Mouse (Mus musculus) ES-Bruce4 (cell line): Measurements from ENCODE around the gene Neb.

Experiments used
- CTCF ChIP-seq: IDR thresholded peaks from one replicate; pipeline ENCODE4 v1.8.1; 2011; ENCODE audit warnings: low read depth, low read length
- EP300 ChIP-seq: IDR thresholded peaks from 2 replicates; pipeline ENCODE4 v1.6.1; 2011; ENCODE audit warnings: low read depth, low read length; ENCODE audit not compliant: insufficient read depth
- POLR2A ChIP-seq: IDR thresholded peaks from one replicate; pipeline ENCODE4 v1.8.1; 2011; ENCODE audit warnings: low read length; ENCODE audit not compliant: insufficient read depth

DNA sequence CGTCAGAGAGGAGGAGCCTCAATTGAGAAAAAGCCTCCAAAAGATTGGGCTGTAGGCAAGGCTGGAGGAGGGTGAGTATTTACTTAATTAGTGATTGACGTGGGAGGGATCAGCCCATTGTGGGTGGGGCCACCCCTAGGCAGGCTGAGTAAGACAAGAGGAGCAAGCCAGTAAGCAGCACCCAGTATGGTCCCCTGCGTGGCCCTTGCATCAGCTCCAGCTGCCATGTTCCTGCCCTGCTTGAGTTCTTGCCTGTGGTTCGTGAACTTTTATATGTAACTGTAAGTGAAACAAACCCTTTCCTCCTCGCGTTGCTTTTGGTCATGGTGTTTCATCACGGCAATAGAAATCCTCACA is at the start of gene Neb:
- no peak for TF ChIP-seq CTCF
- peak; percentile 15 for TF ChIP-seq POLR2A
- TF ChIP-seq EP300: no peak
